Mouse (Mus musculus): ENCODE data around the gene Psd.

Gene Psd

GRCm38 (mm10) chr19:46338942-46339286 lies 12.0 kb upstream of the Psd start:
- no peak for DNase-seq (ENCODE audit: low spot score in 2 of 2)

- DNase-seq (ENCODE audit: low spot score in 2 of 2), result peak; percentile 95 to 99
Observed at GRCm38 (mm10) chr19:46338331-46338936, 11.5 kb upstream of the Psd start, which contains the start of gene Cuedc2. TSS of gene Cuedc2 (minus strand) at chr19:46338702.

- DNase-seq (ENCODE audit: low spot score in 2 of 2), result no peak
Observed at GRCm38 (mm10) chr19:46337719-46338330, 10.9 kb upstream of the Psd start.

GRCm38 (mm10) chr19:46333906-46334305 lies 7.0 kb upstream of the Psd start:
- no peak for DNase-seq (ENCODE audit: low spot score in 2 of 2)

GRCm38 (mm10) chr19:46332721-46333339 lies 5.9 kb upstream of the Psd start:
- DNase-seq (ENCODE audit: low spot score in 2 of 2), result no peak

- no peak for DNase-seq (ENCODE audit: low spot score in 2 of 2)
Observed at GRCm38 (mm10) chr19:46331936-46332335, 5.0 kb upstream of the Psd start.

- no peak for DNase-seq (ENCODE audit: low spot score in 2 of 2)
Observed at GRCm38 (mm10) chr19:46331326-46331725, 4.4 kb upstream of the Psd start.

GRCm38 (mm10) chr19:46330696-46331095 lies 3.7 kb upstream of the Psd start:
- DNase-seq (ENCODE audit: low spot score in 2 of 2), result no peak

- peak; percentile 73 to 77 for DNase-seq (ENCODE audit: low spot score in 2 of 2)
Observed at GRCm38 (mm10) chr19:46329951-46330350, 3.0 kb upstream of the Psd start.

- no peak for DNase-seq (ENCODE audit: low spot score in 2 of 2)
Observed at GRCm38 (mm10) chr19:46329031-46329641, 2.2 kb upstream of the Psd start.

- DNase-seq (ENCODE audit: low spot score in 2 of 2), result peak; percentile 93 to 95
Observed at GRCm38 (mm10) chr19:46328081-46329030, 1.4 kb upstream of the Psd start, which contains the start of gene Fbxl15. TSS of gene Fbxl15 (plus strand) at chr19:46328184.

- no peak for DNase-seq (ENCODE audit: low spot score in 2 of 2)
Observed at GRCm38 (mm10) chr19:46327531-46328064, 642 bp upstream of the Psd start.

GRCm38 (mm10) chr19:46326019-46326755 lies 769 bp downstream of the Psd start:
- no peak for DNase-seq (ENCODE audit: low spot score in 2 of 2)

- DNase-seq (ENCODE audit: low spot score in 2 of 2), result no peak
Observed at GRCm38 (mm10) chr19:46324918-46325317, 2.0 kb downstream of the Psd start.

- no peak for DNase-seq (ENCODE audit: low spot score in 2 of 2)
Observed at GRCm38 (mm10) chr19:46324366-46324765, 2.6 kb downstream of the Psd start.

GRCm38 (mm10) chr19:46323716-46324115 lies 3.2 kb downstream of the Psd start:
- no peak for DNase-seq (ENCODE audit: low spot score in 2 of 2)

GRCm38 (mm10) chr19:46322996-46323572 lies 3.9 kb downstream of the Psd start:
- no peak for DNase-seq (ENCODE audit: low spot score in 2 of 2)

GRCm38 (mm10) chr19:46322144-46322995 lies 4.6 kb downstream of the Psd start:
- DNase-seq (ENCODE audit: low spot score in 2 of 2), result no peak
